Mouse (Mus musculus): ENCODE measurements around the gene Dnajb8.
A peak's percentile ranks its signal among the peaks of the same experiment; 100 is the strongest.

Dnajb8 gene

GRCm38 (mm10) chr6:88278141-88278540, 56.1 kb downstream of the Dnajb8 start:
- no peak for DNase-seq (ENCODE audit: low read depth, low spot score)

DNA sequence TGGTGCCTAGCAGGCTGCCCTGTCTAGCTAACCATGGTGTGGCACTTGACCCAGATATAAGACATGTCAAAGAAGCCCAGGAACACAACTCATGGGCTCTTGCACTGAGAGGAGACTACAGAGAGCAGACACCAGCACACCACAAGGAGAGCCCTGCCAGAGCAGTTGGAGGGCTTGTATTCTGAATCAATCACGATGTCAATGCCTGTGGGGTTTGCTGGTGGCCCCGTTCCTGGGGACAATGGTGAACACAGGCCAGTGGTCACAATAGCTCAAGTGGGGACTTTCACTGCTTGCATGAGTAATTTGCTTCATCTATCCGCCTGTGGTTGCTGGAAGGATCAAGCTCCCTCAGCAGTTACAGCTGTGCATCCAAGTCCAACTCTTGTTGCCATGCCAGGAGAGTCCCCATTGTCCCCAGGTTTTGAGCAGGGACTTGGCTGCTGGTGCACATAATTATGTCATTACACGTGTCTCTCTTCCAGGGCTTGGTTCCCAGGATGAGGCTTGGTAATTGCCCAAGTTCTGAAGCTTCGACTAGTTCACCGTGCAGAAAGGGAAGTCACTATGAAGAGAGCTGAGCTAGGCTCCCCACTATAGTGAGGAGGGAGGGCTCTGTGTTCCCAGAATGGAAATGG, 68.2 kb downstream of the Dnajb8 start:
- DNase-seq (ENCODE audit: low read depth, low spot score), result peak; percentile 58

DNA sequence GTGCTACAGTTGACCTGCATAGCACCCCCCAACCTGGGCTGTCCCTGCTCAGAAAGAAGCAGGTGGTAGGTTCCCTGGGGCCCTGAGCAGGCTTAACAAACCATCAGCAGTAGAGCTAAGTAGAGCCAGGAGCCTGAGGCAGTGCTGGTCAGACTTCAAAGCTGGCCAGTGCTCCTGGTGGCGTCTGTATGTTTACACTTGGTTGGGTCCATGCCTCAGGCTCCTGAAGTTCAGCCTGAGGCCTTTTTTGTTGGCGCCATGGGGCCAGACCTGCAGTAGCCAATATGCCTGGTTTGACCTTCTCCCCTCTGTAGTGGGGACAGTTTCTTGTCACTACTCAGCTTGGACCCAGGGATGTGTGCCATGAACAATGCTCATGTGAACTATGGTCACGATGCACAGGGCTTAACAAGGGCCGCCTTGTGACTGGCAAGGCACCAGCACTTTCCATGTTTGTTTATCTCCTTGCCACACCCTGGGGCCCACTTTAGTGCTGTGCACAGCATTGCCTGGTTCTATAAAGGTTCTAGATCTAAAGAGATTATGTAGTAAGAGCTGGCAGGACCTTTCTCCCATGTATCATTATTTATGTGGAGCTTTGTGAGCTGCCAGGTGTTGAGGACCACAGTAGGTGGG, 70.3 kb downstream of the Dnajb8 start:
- DNase-seq (ENCODE audit: low read depth, low spot score), result no peak

GRCm38 (mm10) chr6:88299491-88299890, 77.4 kb downstream of the Dnajb8 start:
- no peak for DNase-seq (ENCODE audit: low read depth, low spot score)

DNA sequence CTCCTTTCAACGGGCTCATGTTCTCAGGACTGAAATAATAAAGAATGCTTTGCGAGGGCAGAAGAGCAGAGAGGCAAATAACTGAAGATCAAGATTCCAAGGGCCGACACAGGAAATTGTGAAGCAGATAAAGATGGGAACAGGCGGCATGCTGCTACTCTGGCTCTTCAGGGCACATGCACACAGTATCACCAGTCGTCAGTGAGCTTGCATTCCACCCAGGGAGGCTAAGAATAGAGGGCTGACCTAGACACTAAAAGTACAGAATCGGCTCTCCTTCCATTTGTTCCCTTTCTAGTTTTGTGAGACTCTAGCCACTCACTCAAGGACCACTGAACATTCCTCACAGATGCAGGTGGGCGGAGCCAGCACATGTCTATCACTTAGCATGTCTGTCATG, 79.2 kb downstream of the Dnajb8 start:
- no peak for DNase-seq (ENCODE audit: low read depth, low spot score)

Data from skeletal muscle tissue, adult 2 months (tissue).